Mouse (Mus musculus): ENCODE measurements around the gene Srrd.

Gene Srrd

DNA sequence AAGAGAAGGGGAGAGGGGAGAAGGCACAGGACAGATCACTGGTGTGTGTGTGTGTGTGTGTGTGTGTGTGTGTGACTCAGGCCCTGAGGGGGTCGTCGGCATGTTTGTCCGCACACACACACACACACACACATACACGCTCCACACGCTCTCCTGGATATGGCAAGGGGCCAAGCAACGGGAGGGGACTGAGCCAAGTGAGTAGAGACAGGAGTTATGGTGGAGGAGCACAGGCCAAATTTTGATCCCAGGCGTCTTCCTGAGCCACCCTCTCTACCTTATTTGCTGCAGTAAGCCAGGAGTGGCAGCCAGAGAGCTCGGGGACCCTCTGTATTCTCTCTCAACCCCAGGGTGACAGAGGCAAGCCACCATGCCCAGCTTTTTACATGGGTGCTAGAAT, 53.6 kb downstream of the Srrd start:
- DNase-seq (ENCODE audit: low read depth, low spot score), result no peak

DNA sequence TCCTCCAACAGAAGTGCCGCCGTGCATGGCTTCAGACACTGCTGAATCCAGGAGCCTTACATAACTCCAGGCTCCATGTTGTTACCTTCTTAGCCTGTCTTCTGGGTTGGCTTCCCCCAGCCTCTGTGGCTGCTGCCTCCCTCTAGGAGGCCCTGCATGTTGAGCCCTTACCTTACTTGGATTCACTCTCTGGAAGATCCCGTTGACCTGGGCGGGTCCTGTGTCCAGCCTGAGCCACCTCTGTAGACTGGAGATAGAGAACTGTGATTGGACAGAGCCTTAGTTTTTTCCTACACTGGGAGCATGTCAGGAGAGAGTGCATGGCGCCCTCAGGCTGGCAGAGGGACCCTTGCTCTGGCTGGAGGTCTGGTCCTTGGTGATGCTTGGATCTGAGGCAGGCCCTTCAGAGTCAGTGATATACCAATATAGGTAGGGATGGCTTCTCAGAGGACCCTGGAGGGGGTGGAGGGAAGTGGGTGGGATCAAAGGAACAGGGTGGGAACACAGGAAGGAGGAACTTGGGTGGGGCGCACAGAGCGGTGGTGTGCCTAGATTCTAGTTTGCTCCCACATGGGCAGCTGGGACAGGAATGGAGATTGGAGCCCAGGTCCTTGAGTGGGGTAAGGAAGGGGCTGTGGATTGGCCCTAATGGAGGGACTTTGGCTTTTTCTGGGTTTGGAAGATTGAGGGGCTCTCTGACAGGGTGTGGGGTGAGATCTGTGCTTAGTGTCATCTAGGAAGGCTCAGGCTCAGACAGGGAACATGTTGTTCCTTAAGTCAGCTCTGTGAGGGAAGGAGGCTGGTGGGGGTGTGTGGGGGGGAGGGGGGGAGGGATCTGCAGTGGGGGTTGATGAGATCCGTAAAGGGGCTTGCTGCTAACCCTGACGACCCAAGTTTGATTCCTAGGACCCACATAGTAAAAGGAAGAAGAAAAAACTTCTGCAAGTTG, 54.4 kb downstream of the Srrd start:
- DNase-seq (ENCODE audit: low read depth, low spot score), result peak; percentile 44

DNA sequence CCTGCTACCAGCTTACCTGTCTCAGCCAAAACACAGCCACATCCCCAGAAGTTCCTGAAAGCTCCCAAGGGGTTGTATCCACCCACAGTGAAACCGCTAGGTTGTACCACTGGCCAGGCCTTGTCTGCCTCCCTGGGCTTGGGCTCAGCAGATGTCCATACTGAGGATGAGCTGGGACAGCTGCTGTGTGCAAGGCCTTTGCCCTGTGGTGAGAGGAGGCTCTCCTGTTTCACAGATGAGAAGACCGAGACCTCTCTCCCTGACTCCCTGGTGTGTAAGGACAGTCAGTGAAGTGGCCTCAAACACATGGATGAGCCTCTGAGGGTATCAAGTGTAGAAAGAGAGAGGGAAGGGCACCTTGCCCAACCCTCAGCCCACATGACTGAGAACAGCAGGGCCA, 55.2 kb downstream of the Srrd start:
- no peak for DNase-seq (ENCODE audit: low read depth, low spot score)
